Mouse (Mus musculus): ENCODE measurements around the gene Ythdf2. TPM values are rescaled to one million over a fixed set of nuclear protein-coding genes. Genes with fewer than 3 reads are reported as not detected.
A peak's percentile ranks its signal among the peaks of the same experiment; 100 is the strongest.

Gene Ythdf2
- polyA plus RNA-seq, 1 experiment, result 24.5 TPM

DNA sequence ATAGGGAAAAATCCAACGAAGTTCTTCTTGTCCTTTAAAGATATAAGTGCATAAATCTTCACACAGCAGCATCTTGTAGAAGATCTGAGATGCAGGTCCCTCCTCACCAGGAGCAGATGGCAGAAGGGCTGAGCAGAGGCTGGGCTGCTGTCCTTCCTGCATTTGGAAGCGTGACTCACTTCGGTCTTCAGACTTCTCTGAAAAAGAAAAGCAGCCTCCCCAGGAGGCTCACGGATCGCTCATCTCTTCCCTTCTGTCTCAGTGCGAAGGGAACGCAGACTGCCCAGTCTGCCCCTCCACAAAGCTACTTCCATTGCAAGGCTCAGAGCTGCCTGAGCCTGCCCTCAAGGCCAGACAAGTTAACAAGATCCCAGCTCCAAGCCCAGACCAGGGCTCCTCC lies 41.2 kb downstream of the Ythdf2 start:
- no peak overlapping the region for H3K4me3 ChIP-seq (ENCODE audit: insufficient read depth, poor library complexity, severe bottlenecking)
- H3K79me2 ChIP-seq (ENCODE audit: control insufficient read depth, insufficient read depth), result no peaks in the 10 kb centered on the region
- no peak for TF ChIP-seq USF1 (IDR thresholded peaks at IDR 0.05; ENCODE audit: low read depth)
- no peak for TF ChIP-seq MAX (IDR thresholded peaks at IDR 0.05)
- TF ChIP-seq FOSL1 (IDR thresholded peaks at IDR 0.05; ENCODE audit: insufficient read depth, low read length, poor library complexity, severe bottlenecking), result no peak
- TF ChIP-seq CEBPB (IDR thresholded peaks at IDR 0.05; ENCODE audit: low read depth), result no peak
- TF ChIP-seq CTCF (IDR thresholded peaks at IDR 0.05; ENCODE audit: control insufficient read depth, insufficient read depth, insufficient read length), result no peak
- TF ChIP-seq MYOG (IDR thresholded peaks at IDR 0.05; ENCODE audit: control insufficient read depth, extremely low read depth, insufficient read length), result no peak
- no peak for TF ChIP-seq MYOD1 (IDR thresholded peaks at IDR 0.05; ENCODE audit: control insufficient read depth, insufficient read length, low read depth)
- no peaks in the 10 kb centered on the region for H3K27me3 ChIP-seq (ENCODE audit: control insufficient read depth, insufficient read depth, insufficient read length)
- H3K36me3 ChIP-seq (ENCODE audit: control insufficient read depth, insufficient read depth), result no peaks in the 10 kb centered on the region
- H3K79me3 ChIP-seq (ENCODE audit: low read depth), result no peaks in the 10 kb centered on the region
- H3ac ChIP-seq (ENCODE audit: control insufficient read depth, insufficient read length, low read depth), result no peak overlapping the region

DNA sequence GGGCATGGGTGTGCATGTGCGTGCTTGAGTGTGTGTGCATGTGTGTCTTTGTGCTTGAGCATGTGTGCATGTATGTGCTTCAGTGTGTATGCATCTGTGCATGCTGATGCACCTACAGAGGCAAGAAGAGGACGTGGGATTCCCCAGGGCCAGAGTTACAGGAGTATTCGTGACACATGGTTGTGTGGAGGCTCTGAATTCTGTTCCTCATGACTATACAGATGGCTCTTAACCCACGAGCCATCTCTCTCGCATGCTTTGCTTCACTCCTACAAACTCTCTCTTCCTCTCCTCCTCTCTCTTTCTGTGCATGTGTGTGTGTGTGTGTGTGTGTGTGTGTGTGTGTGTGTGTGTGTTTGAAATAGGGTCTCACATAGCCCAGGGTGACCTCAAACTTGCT lies 42.3 kb downstream of the Ythdf2 start:
- TF ChIP-seq CTCF (IDR thresholded peaks at IDR 0.05; ENCODE audit: control insufficient read depth, insufficient read depth, insufficient read length), result no peak
- no peak for TF ChIP-seq MAX (IDR thresholded peaks at IDR 0.05)
- no peak for TF ChIP-seq MYOD1 (IDR thresholded peaks at IDR 0.05; ENCODE audit: control insufficient read depth, insufficient read length, low read depth)
- no peak for TF ChIP-seq MYOG (IDR thresholded peaks at IDR 0.05; ENCODE audit: control insufficient read depth, extremely low read depth, insufficient read length)
- TF ChIP-seq CEBPB (IDR thresholded peaks at IDR 0.05; ENCODE audit: low read depth), result no peak
- no peak for TF ChIP-seq FOSL1 (IDR thresholded peaks at IDR 0.05; ENCODE audit: insufficient read depth, low read length, poor library complexity, severe bottlenecking)
- TF ChIP-seq USF1 (IDR thresholded peaks at IDR 0.05; ENCODE audit: low read depth), result no peak
- Histone ChIP-seq H3K36me3 (ENCODE audit: control insufficient read depth, insufficient read depth) (no peaks in the 10 kb centered on the region), H3ac (ENCODE audit: control insufficient read depth, insufficient read length, low read depth) (no peak overlapping the region), H3K79me2 (ENCODE audit: control insufficient read depth, insufficient read depth) (no peaks in the 10 kb centered on the region), H3K4me3 (ENCODE audit: insufficient read depth, poor library complexity, severe bottlenecking) (no peak overlapping the region), H3K27me3 (ENCODE audit: control insufficient read depth, insufficient read depth, insufficient read length) (no peaks in the 10 kb centered on the region), H3K79me3 (ENCODE audit: low read depth) (no peaks in the 10 kb centered on the region)

DNA sequence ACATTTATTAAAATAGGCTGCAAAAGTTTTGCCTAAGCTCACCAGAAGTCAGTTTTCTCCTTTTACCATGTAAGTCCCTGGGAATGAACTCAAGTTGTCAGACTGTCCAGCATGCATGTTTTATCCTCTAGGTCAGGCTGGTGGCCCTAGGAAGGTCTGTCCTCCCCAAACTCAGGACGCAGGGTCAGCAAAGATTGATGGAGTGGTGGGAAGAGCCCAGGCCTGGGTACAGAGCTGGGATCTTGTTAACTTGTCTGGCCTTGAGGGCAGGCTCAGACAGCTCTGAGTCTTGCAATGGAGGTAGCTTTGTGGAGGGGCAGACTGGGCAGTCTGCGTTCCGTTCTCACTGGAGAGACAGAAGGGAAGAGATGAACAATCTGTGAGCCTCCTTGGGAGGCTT lies 42.8 kb downstream of the Ythdf2 start:
- Histone ChIP-seq H3K79me3 (ENCODE audit: low read depth) (no peaks in the 10 kb centered on the region), H3K36me3 (ENCODE audit: control insufficient read depth, insufficient read depth) (no peaks in the 10 kb centered on the region), H3K27me3 (ENCODE audit: control insufficient read depth, insufficient read depth, insufficient read length) (no peaks in the 10 kb centered on the region), H3ac (ENCODE audit: control insufficient read depth, insufficient read length, low read depth) (no peak overlapping the region), H3K79me2 (ENCODE audit: control insufficient read depth, insufficient read depth) (no peaks in the 10 kb centered on the region), H3K4me3 (ENCODE audit: insufficient read depth, poor library complexity, severe bottlenecking) (no peak overlapping the region)
- TF ChIP-seq CTCF (IDR thresholded peaks at IDR 0.05; ENCODE audit: control insufficient read depth, insufficient read depth, insufficient read length), result no peak
- TF ChIP-seq FOSL1 (IDR thresholded peaks at IDR 0.05; ENCODE audit: insufficient read depth, low read length, poor library complexity, severe bottlenecking), result no peak
- TF ChIP-seq MAX (IDR thresholded peaks at IDR 0.05), result no peak
- no peak for TF ChIP-seq MYOD1 (IDR thresholded peaks at IDR 0.05; ENCODE audit: control insufficient read depth, insufficient read length, low read depth)
- TF ChIP-seq MYOG (IDR thresholded peaks at IDR 0.05; ENCODE audit: control insufficient read depth, extremely low read depth, insufficient read length), result no peak
- TF ChIP-seq USF1 (IDR thresholded peaks at IDR 0.05; ENCODE audit: low read depth), result no peak
- TF ChIP-seq CEBPB (IDR thresholded peaks at IDR 0.05; ENCODE audit: low read depth), result no peak

DNA sequence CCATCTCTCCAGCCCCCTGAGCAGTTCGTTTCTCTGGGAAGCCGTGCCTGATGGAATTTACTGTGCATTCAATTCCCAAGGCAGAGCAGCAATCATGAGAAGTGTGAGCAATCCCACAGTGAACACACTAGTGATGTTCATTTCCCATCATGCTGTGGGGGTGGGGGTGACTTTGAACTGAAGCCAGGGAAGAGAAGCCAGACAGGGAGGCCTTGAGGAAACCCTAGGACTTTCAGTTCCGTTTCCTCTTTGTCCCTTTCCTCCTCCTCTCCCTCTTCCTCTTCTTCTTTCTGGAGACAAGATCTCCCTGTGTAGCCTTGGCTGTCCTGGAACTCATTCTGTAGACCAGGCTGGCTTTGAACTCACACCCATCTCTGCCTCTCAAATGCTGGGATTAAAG lies 44.7 kb downstream of the Ythdf2 start:
- no peaks in the 10 kb centered on the region for H3K79me3 ChIP-seq (ENCODE audit: low read depth)
- TF ChIP-seq MYOD1 (IDR thresholded peaks at IDR 0.05; ENCODE audit: control insufficient read depth, insufficient read length, low read depth) (no peak), MYOG (IDR thresholded peaks at IDR 0.05; ENCODE audit: control insufficient read depth, extremely low read depth, insufficient read length) (no peak), MAX (IDR thresholded peaks at IDR 0.05) (no peak), CEBPB (IDR thresholded peaks at IDR 0.05; ENCODE audit: low read depth) (no peak), FOSL1 (IDR thresholded peaks at IDR 0.05; ENCODE audit: insufficient read depth, low read length, poor library complexity, severe bottlenecking) (no peak), USF1 (IDR thresholded peaks at IDR 0.05; ENCODE audit: low read depth) (no peak), CTCF (IDR thresholded peaks at IDR 0.05; ENCODE audit: control insufficient read depth, insufficient read depth, insufficient read length) (no peak)
- H3ac ChIP-seq (ENCODE audit: control insufficient read depth, insufficient read length, low read depth), result no peak overlapping the region
- no peaks in the 10 kb centered on the region for H3K79me2 ChIP-seq (ENCODE audit: control insufficient read depth, insufficient read depth)
- no peak overlapping the region for H3K4me3 ChIP-seq (ENCODE audit: insufficient read depth, poor library complexity, severe bottlenecking)
- H3K27me3 ChIP-seq (ENCODE audit: control insufficient read depth, insufficient read depth, insufficient read length), result no peaks in the 10 kb centered on the region
- no peaks in the 10 kb centered on the region for H3K36me3 ChIP-seq (ENCODE audit: control insufficient read depth, insufficient read depth)

DNA sequence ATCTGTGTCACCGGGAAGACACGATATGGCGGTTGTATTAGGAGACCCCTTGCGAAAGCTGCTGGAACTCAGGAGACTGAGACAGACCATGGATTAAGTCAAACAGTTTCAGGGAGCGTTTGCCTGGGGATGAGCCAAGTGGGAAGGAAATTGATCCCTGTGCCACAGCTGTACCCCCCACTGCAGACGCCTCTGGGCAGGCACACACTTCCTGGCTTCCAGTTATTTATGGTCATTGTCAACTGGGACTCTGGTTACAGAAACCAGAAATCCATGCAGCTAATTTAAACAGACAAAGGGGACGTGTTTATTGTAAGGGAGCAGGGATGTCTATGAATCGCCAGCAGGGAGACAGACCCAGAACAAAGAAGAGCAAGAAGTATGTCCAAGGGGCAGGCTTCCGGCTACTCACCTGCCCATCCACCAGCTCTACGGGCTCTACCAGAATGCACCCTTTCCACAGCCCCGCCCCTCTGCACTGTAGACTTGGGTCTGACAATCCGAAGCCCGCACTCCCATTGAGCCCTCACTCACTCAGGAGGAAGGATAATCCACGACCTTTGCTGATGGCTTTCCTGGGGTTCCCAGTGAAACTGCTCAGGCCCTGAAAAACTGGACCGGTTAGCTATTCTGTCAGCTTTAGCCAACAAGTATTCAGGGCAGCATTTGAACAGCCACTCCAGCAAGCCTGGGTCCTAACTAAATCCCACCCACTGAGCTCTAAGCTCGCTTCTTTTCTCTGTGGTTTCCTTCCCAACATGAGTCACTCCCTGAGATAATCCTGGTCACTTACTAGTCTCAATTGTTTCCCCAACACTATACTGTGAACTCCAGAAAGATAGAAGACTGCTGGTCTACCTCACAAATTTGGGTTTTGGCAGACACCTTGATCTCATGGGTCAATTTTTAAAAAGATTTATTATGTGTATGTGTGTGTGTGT lies 45.5 kb downstream of the Ythdf2 start:
- Histone ChIP-seq H3K27me3 (ENCODE audit: control insufficient read depth, insufficient read depth, insufficient read length) (no peaks in the 10 kb centered on the region), H3K79me3 (ENCODE audit: low read depth) (no peaks in the 10 kb centered on the region), H3K79me2 (ENCODE audit: control insufficient read depth, insufficient read depth) (no peaks in the 10 kb centered on the region), H3K36me3 (ENCODE audit: control insufficient read depth, insufficient read depth) (no peaks in the 10 kb centered on the region), H3ac (ENCODE audit: control insufficient read depth, insufficient read length, low read depth) (no peak overlapping the region), H3K4me3 (ENCODE audit: insufficient read depth, poor library complexity, severe bottlenecking) (no peak overlapping the region)
- TF ChIP-seq CTCF (IDR thresholded peaks at IDR 0.05; ENCODE audit: control insufficient read depth, insufficient read depth, insufficient read length), result no peak
- TF ChIP-seq MYOD1 (IDR thresholded peaks at IDR 0.05; ENCODE audit: control insufficient read depth, insufficient read length, low read depth), result peak; percentile 37
- TF ChIP-seq MYOG (IDR thresholded peaks at IDR 0.05; ENCODE audit: control insufficient read depth, extremely low read depth, insufficient read length), result no peak
- TF ChIP-seq CEBPB (IDR thresholded peaks at IDR 0.05; ENCODE audit: low read depth), result no peak
- no peak for TF ChIP-seq USF1 (IDR thresholded peaks at IDR 0.05; ENCODE audit: low read depth)
- TF ChIP-seq MAX (IDR thresholded peaks at IDR 0.05), result no peak
- peak; percentile 33 for TF ChIP-seq FOSL1 (IDR thresholded peaks at IDR 0.05; ENCODE audit: insufficient read depth, low read length, poor library complexity, severe bottlenecking)

Measured in C2C12 (cell line).